Mouse (Mus musculus) bone marrow, adult 2 months (tissue): Measurements from ENCODE around the gene Ttc7b.

Experiments
- CTCF ChIP-seq: fragments of 200-500 bp; IDR thresholded peaks from 2 replicates; pipeline ENCODE4 v1.5.1; 2011; ENCODE audit warnings: low read length, control low read depth; ENCODE audit not compliant: control insufficient read depth, insufficient read depth
- POLR2A ChIP-seq: fragments of 200-500 bp; IDR thresholded peaks from 2 replicates; pipeline ENCODE4 v1.6.1; 2011; ENCODE audit warnings: low read depth, mild to moderate bottlenecking, control low read depth, low read length, borderline replicate concordance; ENCODE audit not compliant: control insufficient read depth

DNA sequence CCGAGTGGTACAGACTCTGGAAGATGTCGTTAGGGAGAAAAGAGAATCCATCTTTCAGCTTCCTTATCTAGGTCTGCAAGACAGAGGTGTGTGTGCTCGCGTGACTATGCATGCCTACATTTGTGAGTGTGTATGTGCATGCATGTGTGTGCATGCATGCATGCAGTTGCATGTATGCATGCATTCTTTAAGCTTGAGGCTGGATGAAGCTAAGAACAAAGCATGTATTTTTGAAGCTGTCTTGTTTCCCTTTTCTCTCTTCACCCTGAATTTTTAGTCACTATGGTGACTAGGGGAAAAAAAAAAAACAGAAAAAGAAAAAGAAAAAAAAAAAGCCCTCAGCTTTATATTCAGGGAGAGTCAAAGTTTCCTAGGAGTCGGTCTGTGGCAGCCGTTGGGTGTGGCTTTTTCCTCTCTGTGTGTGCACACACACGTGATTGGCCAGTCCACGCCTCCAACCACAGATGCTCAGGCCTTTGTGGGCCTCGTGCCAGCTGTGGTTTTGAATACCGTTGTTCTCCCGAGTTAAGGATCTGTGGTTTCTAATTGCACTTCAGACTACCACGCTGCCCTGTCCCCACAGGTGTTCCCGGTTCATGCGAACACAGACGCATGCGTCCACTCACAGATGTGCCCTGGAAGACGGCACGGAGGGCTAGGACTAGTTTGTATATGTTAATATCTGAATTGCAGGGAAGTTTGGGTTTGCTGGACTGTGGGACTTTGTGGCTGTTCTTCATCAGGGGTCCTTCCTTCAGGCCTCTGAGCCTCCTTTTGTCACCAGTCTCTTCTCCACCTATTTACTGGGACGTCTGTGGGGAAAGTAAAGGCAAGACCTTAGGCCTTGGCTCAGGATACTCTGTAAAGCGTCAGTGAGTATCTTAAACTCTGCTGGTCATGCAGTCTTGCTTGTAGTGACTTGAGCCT lies 243.8 kb downstream of the Ttc7b start:
- TF ChIP-seq CTCF (no peak), POLR2A (no peak)
